Mouse (Mus musculus) embryonic facial prominence, embryonic 14.5 days (tissue): Measurements from ENCODE around the gene Hist2h2be. TPM values are rescaled to one million over a fixed set of nuclear protein-coding genes. Genes with fewer than 3 reads are reported as not detected.
A peak's percentile ranks its signal among the peaks of the same experiment; 100 is the strongest.
"Not testable (repeated sequence)": the region's sequence is repeated elsewhere in the genome, so short reads cannot be mapped to it uniquely, and the experiment has no call there.

Experiments used
- ATAC-seq: fragments of 200-750 bp; cut with Nextera tagmentation; 2 replicates; pipeline ENCODE4 v1.8.0; 2017; ENCODE audit warnings: low read depth, moderate number of reproducible peaks, moderate TSS enrichment
- DNase-seq: peaks from one replicate; pipeline ENCODE4 v3.0.0-alpha.2; 2015; ENCODE audit warnings: low spot score
- H3K27ac ChIP-seq: fragments of 300-500 bp; sonication (generic); replicated peaks from 2 replicates; pipeline ENCODE4 v1.5.1; 2014; ENCODE audit warnings: low read depth, mild to moderate bottlenecking, low read length, moderate library complexity
- H3K27me3 ChIP-seq: fragments of 300-500 bp; sonication (generic); replicated peaks from 2 replicates; pipeline ENCODE4 v1.6.1; 2014; ENCODE audit warnings: low read length; ENCODE audit not compliant: control insufficient read depth, insufficient read depth
- H3K36me3 ChIP-seq: fragments of 300-500 bp; sonication (generic); 2 replicates; pipeline ENCODE4 v1.6.1; 2014; ENCODE audit warnings: low read length, mixed read lengths; ENCODE audit not compliant: control insufficient read depth, insufficient read depth
- H3K4me1 ChIP-seq: fragments of 300-500 bp; sonication (generic); 2 replicates; pipeline ENCODE4 v1.6.1; 2014; ENCODE audit warnings: antibody characterized with exemption, low read length; ENCODE audit not compliant: control insufficient read depth, insufficient read depth
- H3K4me2 ChIP-seq: fragments of 300-500 bp; sonication (generic); 2 replicates; pipeline ENCODE4 v1.6.1; 2014; ENCODE audit warnings: low read depth, mild to moderate bottlenecking, low read length, moderate library complexity, mixed read lengths
- H3K4me3 ChIP-seq: fragments of 300-500 bp; sonication (generic); 2 replicates; pipeline ENCODE4 v1.5.1; 2014; ENCODE audit warnings: low read depth, mild to moderate bottlenecking, low read length
- H3K9ac ChIP-seq: fragments of 300-500 bp; sonication (generic); 2 replicates; pipeline ENCODE4 v1.6.1; 2014; ENCODE audit warnings: low read depth, mild to moderate bottlenecking, low read length, moderate library complexity, mixed read lengths
- H3K9me3 ChIP-seq: fragments of 300-500 bp; sonication (generic); 2 replicates; pipeline ENCODE4 v1.6.1; 2016; ENCODE audit warnings: low read length; ENCODE audit not compliant: control insufficient read depth
- WGBS: fragments of 180-500 bp; shearing (Covaris S2); extraction: QIAGEN DNeasy Blood & Tissue Kit; methylation state at CpG from one replicate; pipeline ENCODE4 v1.1.7; 2014; 5-methylcytosine and 5-hydroxymethylcytosine counted together
- polyA plus RNA-seq: library from polyadenylated mRNA; unstranded; fragments of >200 nt; fragmentation: Nextera tagmentation; extraction: Ambion mirVana; gene quantifications from 2 replicates; pipeline ENCODE4 v1.2.1, GENCODE M21; 2014

Gene Hist2h2be
- polyA plus RNA-seq, 1 experiment from 2014 or later, result 8.8 TPM

DNA sequence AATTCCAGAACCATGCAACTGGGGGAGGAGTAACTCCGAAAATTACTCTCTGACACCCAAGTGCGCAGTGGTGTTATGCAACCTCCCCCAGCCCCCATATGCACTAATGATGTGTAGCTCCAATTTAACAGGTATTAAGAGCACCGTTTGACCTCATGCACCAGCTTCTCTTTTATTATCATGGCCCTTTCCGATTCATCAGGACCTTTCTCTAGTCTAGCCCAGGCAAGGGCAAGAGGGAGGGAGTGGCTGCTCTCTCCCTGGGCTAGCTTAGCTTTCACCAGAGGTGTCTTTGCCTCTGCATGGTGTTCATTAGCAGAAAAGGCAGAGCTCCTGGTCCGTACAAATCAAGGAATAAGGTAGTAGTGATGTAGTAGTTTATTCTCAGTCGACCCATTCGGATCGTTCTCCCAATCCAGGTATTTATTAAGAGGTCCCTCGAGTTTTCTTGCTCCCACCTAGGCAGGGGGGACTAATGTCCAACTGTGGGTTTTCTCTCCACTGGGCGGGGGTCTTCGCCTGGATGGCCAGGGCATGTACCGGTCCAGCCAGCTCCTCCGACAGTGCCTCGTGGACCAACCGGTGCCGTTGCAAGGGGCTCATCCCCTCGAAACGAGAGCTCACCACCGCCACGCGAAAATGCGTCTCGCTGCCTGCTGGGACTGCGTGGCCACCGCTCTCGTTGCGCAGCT is 24.3 kb upstream of the Hist2h2be start:
- H3K9ac ChIP-seq, result peak overlapping the region; percentile 89
- no peaks in the 10 kb centered on the region for H3K36me3 ChIP-seq
- H3K27ac ChIP-seq, result peak overlapping the region; percentile 98
- ATAC-seq (no peak; the same call in 1 of the 2 replicates), DNase-seq (no peak)
- no peaks in the 10 kb centered on the region for H3K27me3 ChIP-seq
- H3K4me2 ChIP-seq, result peak overlapping the region; percentile 91
- H3K4me3 ChIP-seq, result peak overlapping the region; percentile 77
- 16% methylated on average over 27 of the region's 27 CpGs for WGBS
- H3K4me1 ChIP-seq, result peaks cover 13% of the 10 kb centered on the region
- H3K9me3 ChIP-seq, result no peaks in the 10 kb centered on the region

DNA sequence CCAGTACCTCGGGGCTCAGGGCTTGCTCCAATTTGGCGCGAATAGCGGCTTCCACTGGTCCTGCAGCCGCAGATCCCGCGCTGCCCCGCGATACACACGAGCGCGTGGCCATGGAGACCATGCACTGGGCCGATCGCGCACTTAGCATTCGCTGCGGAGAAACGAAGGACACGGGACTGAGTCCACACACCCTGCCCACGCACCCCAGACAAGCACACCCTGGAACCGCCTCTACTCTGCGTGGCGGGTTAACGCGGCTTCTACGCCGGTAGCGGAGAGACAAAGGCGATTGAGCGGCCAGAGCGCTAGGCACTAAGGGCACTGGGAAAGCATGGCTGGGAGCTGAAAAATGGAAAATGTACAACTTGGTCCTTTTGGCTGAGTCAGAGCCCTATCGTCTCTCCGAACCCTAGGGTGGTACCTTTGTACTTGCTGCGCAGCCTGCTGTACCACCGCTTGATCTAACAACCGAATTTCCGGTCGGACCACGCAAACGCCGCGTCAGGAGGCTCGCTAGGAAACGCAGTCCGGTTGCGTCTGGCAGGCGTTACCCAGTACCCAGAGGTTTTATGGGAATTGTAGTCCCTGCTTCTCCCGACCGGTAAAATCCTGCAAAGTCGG is 23.7 kb upstream of the Hist2h2be start:
- ATAC-seq (peak; percentile 95), DNase-seq (peak; percentile 97)
- under 1% methylated on average over 50 of the region's 50 CpGs for WGBS
- Histone ChIP-seq H3K4me2 (peak overlapping the region; percentile 91), H3K36me3 (no peaks in the 10 kb centered on the region), H3K27me3 (no peaks in the 10 kb centered on the region), H3K9me3 (no peaks in the 10 kb centered on the region), H3K4me1 (peaks cover 13% of the 10 kb centered on the region), H3K9ac (peak overlapping the region; percentile 89), H3K4me3 (peak overlapping the region; percentile 77), H3K27ac (peak overlapping the region; percentile 98)

- Histone ChIP-seq H3K9ac (peak overlapping the region; percentile 52), H3K4me3 (peak overlapping the region; percentile 77), H3K4me1 (peaks cover 13% of the 10 kb centered on the region), H3K27ac (0 out of 2 replicates have a peak overlapping the region, but pooled peaks have one; percentile 44), H3K4me2 (peak overlapping the region; percentile 91), H3K36me3 (no peaks in the 10 kb centered on the region), H3K9me3 (no peaks in the 10 kb centered on the region), H3K27me3 (no peaks in the 10 kb centered on the region)
- DNase-seq (no peak), ATAC-seq (peak; percentile 27; the same call in 1 of the 2 replicates)
- WGBS, result 6% methylated on average over 4 of the region's 6 CpGs
These were observed 22.7 kb upstream of the Hist2h2be start for GRCm38 (mm10) chr3:96198181-96198580.

- Histone ChIP-seq H3K4me2 (peak overlapping the region; percentile 91), H3K4me1 (peaks cover 13% of the 10 kb centered on the region)
- H3K4me3 ChIP-seq, H3K9me3 ChIP-seq, DNase-seq, ATAC-seq, H3K27ac ChIP-seq, H3K9ac ChIP-seq, H3K27me3 ChIP-seq, H3K36me3 ChIP-seq: not testable (repeated sequence)
- WGBS, result 29% methylated on average over 6 of the region's 8 CpGs
These were observed 22.2 kb upstream of the Hist2h2be start for GRCm38 (mm10) chr3:96198601-96199251.

DNA sequence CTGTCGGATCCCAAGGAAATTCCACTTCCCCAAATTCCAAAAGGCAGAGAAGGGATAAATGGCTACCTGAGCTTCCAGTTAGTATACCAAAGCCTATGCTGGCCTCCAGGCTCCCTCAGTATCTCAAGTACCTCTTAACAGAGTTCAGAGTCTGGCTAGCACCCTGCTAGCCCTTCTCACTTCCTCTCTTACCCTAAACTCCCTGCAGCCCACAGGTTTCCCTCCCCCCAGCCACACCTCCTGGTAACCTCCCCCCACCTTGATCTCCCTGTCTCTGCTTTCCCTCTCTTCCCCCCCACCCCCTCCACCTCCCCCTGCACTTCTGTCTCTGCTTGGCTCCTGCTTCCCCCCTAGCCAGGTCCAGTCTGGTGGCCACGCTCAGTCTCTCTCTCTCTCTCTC is 21.2 kb upstream of the Hist2h2be start:
- Histone ChIP-seq H3K4me2 (no peak overlapping the region), H3K4me3 (no peak overlapping the region)
- WGBS, result 37% methylated on average over 2 of the region's 2 CpGs

DNA sequence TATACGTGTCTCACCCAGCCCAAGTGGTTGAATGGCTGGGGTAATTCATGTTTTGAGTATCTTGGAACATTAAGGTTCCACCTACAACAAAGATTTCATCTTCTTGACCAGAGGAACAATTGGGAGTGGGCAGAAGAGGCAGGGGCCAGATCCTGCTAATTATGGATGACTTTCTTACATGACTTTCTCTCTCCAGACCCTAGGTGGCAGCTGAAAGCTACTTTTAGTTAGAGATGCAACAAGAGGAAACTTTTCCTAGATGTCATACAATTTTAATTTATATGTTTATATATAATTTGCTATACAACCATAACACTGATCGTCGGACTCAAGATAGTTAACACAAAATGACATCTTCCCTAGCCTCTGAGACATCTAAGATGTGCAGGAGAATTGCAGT is 13.1 kb upstream of the Hist2h2be start:
- Histone ChIP-seq H3K4me3 (no peak overlapping the region), H3K4me2 (no peak overlapping the region), H3K27me3 (no peaks in the 10 kb centered on the region), H3K9me3 (no peaks in the 10 kb centered on the region), H3K27ac (no peak overlapping the region), H3K36me3 (no peaks in the 10 kb centered on the region), H3K4me1 (no peaks in the 10 kb centered on the region), H3K9ac (no peak overlapping the region)
- ATAC-seq (no peak), DNase-seq (no peak)
- 81% methylated on average over 3 of the region's 3 CpGs for WGBS

More for the DNA sequence above, 21.2 kb upstream of the Hist2h2be start:
- no peak overlapping the region for H3K27ac ChIP-seq
- no peaks in the 10 kb centered on the region for H3K9me3 ChIP-seq
- H3K9ac ChIP-seq, result no peak overlapping the region
- no peak for ATAC-seq
- no peaks in the 10 kb centered on the region for H3K36me3 ChIP-seq
- H3K27me3 ChIP-seq, result no peaks in the 10 kb centered on the region
- DNase-seq, result no peak
- peaks cover 13% of the 10 kb centered on the region for H3K4me1 ChIP-seq

- no peaks in the 10 kb centered on the region for H3K4me1 ChIP-seq
- H3K4me2 ChIP-seq, result no peak overlapping the region
- ATAC-seq (no peak), DNase-seq (no peak)
- H3K27me3 ChIP-seq, result no peaks in the 10 kb centered on the region
- H3K36me3 ChIP-seq, result no peaks in the 10 kb centered on the region
- no peak overlapping the region for H3K9ac ChIP-seq
- H3K9me3 ChIP-seq, result no peaks in the 10 kb centered on the region
- no peak overlapping the region for H3K4me3 ChIP-seq
- H3K27ac ChIP-seq, result no peak overlapping the region
- 21% methylated on average over 15 of the region's 15 CpGs for WGBS
These were observed 11.7 kb upstream of the Hist2h2be start for GRCm38 (mm10) chr3:96209242-96209641.

- under 1% methylated on average over 12 of the region's 12 CpGs for WGBS
- Histone ChIP-seq H3K36me3 (no peaks in the 10 kb centered on the region), H3K27ac (peak overlapping the region; percentile 98), H3K9me3 (no peaks in the 10 kb centered on the region), H3K27me3 (no peaks in the 10 kb centered on the region), H3K4me3 (peak overlapping the region; percentile 66), H3K4me1 (peaks cover 25% of the 10 kb centered on the region), H3K4me2 (peak overlapping the region; percentile 88), H3K9ac (peak overlapping the region; percentile 92)
- ATAC-seq (peak; percentile 8; the same call in 1 of the 2 replicates), DNase-seq (no peak)
These were observed 1.7 kb upstream of the Hist2h2be start for GRCm38 (mm10) chr3:96219191-96219641.
